Comparison of ENCODE assay signal across 9 mouse cellular contexts in genomic region chr12:29882871-29883617, GRCm38 (mm10). TPM values are rescaled to one million over a fixed set of nuclear protein-coding genes. Genes with fewer than 3 reads are reported as not detected.
DNase-seq lines count a peak whose midpoint lies in the region; ATAC-seq and TF ChIP-seq lines count a peak whose summit lies in the region.
"Had no signal": no experiment of that assay in that cellular context is flagged by ENCODE, and none has a peak within 500 bp of the region (broad histone marks: within the 10 kb centered on the region; RNA-seq: fewer than 3 reads in every experiment).

No protein-coding gene starts in this region.

- H3K27me3 ChIP-seq in E14TG2a.4 (ENCODE audit: insufficient read depth, low read length) = no peaks in the 10 kb centered on the region
- H3K27me3 ChIP-seq in embryonic facial prominence, embryonic 12.5 days = no peaks in the 10 kb centered on the region
- H3K27me3 ChIP-seq in heart, embryonic 10.5 days (ENCODE audit: insufficient read depth, poor library complexity, severe bottlenecking) = peaks cover 4% of the 10 kb centered on the region; the same call in 1 of the 2 replicates
- H3K27me3 ChIP-seq in lung, embryonic 14.5 days (ENCODE audit: insufficient read depth, low read length) = no peaks in the 10 kb centered on the region

- no peaks in the 10 kb centered on the region for H3K36me3 ChIP-seq in E14TG2a.4 (ENCODE audit: insufficient read depth, low read length)
- H3K36me3 ChIP-seq in embryonic facial prominence, embryonic 12.5 days = no peaks in the 10 kb centered on the region
- H3K36me3 ChIP-seq in heart, embryonic 10.5 days = no peaks in the 10 kb centered on the region
- no peaks in the 10 kb centered on the region for H3K36me3 ChIP-seq in lung, embryonic 14.5 days (ENCODE audit: insufficient read depth)

- no peaks in the 10 kb centered on the region for H3K9me3 ChIP-seq in E14TG2a.4 (ENCODE audit: low read length)
- no peaks in the 10 kb centered on the region for H3K9me3 ChIP-seq in embryonic facial prominence, embryonic 12.5 days
- no peaks in the 10 kb centered on the region for H3K9me3 ChIP-seq in heart, embryonic 10.5 days
- H3K9me3 ChIP-seq in lung, embryonic 14.5 days (ENCODE audit: low read depth, low read length) = no peaks in the 10 kb centered on the region

- no peak overlapping the region for H3K9ac ChIP-seq in embryonic facial prominence, embryonic 12.5 days
- no peak overlapping the region for H3K9ac ChIP-seq in lung, embryonic 14.5 days

- peak; percentile 74 for DNase-seq in adrenal gland, postnatal 25 days
- DNase-seq in heart, embryonic 10.5 days (ENCODE audit: low spot score) = peak; percentile 77
- peak; percentile 49 for DNase-seq in kidney, postnatal 14 days
- peak; percentile 74 for DNase-seq in lung, embryonic 14.5 days
- DNase-seq in retina, postnatal 7 days (ENCODE audit: low read depth, low spot score) = peak; percentile 40
- no peak for DNase-seq in spleen, adult 12 weeks (ENCODE audit: low spot score)

- no peaks in the 10 kb centered on the region for H3K4me1 ChIP-seq in E14TG2a.4 (replicated peaks; ENCODE audit: low read depth, low read length)
- H3K4me1 ChIP-seq in embryonic facial prominence, embryonic 12.5 days = peaks cover 7% of the 10 kb centered on the region
- peaks cover 5% of the 10 kb centered on the region for H3K4me1 ChIP-seq in heart, embryonic 10.5 days
- H3K4me1 ChIP-seq in lung, embryonic 14.5 days (ENCODE audit: insufficient read depth) = no peaks in the 10 kb centered on the region

- 0 out of 2 replicates have a peak overlapping the region, but pooled peaks have one; percentile 12 for H3K27ac ChIP-seq in embryonic facial prominence, embryonic 12.5 days
- H3K27ac ChIP-seq in heart, embryonic 10.5 days = no peak overlapping the region
- H3K27ac ChIP-seq in lung, embryonic 14.5 days (ENCODE audit: low read depth) = no peak overlapping the region

- TF ChIP-seq CTCF in E14TG2a.4 (conservative IDR thresholded peaks at IDR 0.05; ENCODE audit: low read length) = peak; percentile 70
- peak; percentile 86 for TF ChIP-seq CTCF in lung, embryonic 14.5 days (IDR thresholded peaks at IDR 0.05; ENCODE audit: low read depth)

- WGBS in embryonic facial prominence, embryonic 12.5 days = 19% methylated on average over 9 of the region's 9 CpGs
- 24% methylated on average over 9 of the region's 9 CpGs for WGBS in heart, embryonic 10.5 days
- WGBS in lung, embryonic 14.5 days = 16% methylated on average over 9 of the region's 9 CpGs

- no peak overlapping the region for H3K4me2 ChIP-seq in embryonic facial prominence, embryonic 12.5 days (replicated peaks)
- H3K4me2 ChIP-seq in lung, embryonic 14.5 days = no peak overlapping the region

- no peak for ATAC-seq in embryonic facial prominence, embryonic 12.5 days (ENCODE audit: insufficient number of reproducible peaks, insufficient read depth, low FRiP score, low TSS enrichment)
- peak; percentile 66 for ATAC-seq in lung, embryonic 14.5 days (ENCODE audit: insufficient read depth)

- H3K4me3 ChIP-seq in E14TG2a.4 (replicated peaks; ENCODE audit: low read length) = no peak overlapping the region
- no peak overlapping the region for H3K4me3 ChIP-seq in embryonic facial prominence, embryonic 12.5 days
- H3K4me3 ChIP-seq in heart, embryonic 10.5 days = no peak overlapping the region
- H3K4me3 ChIP-seq in lung, embryonic 14.5 days (ENCODE audit: low read depth, low read length) = no peak overlapping the region

RNA-seq across cellular contexts. Expression of gene Pxdn, which starts 54.4 kb away (rescaled TPM):
- total RNA-seq in adrenal gland, postnatal 25 days (2021) = 91.9 and 104 TPM in 2 replicates
- polyA plus RNA-seq in embryonic facial prominence, embryonic 12.5 days (2016; fragmentation: Nextera tagmentation; extraction: Ambion mirVana) = 129 and 130 TPM in 2 replicates
- polyA plus RNA-seq in heart, embryonic 10.5 days (2016; fragmentation: Nextera tagmentation; extraction: Ambion mirVana) = 92.0 and 109 TPM in 2 replicates
- polyA plus RNA-seq in lung, embryonic 14.5 days (2014; fragmentation: Nextera tagmentation; extraction: Ambion mirVana) = 135 and 144 TPM in 2 replicates
- total RNA-seq: neutrophil, adult 5-6 weeks had no signal
